Mouse (Mus musculus) liver, adult 2 months (tissue): Measurements from ENCODE around the gene Usp53. TPM values are rescaled to one million over a fixed set of nuclear protein-coding genes. Genes with fewer than 3 reads are reported as not detected.

Experiments
- DNase-seq: peaks from one replicate; pipeline ENCODE4 v3.0.0-alpha.2; 2011; ENCODE audit warnings: low read depth, low spot score; ENCODE audit errors: extremely low read depth
- H3K27ac ChIP-seq: fragments of 200-500 bp; replicated peaks from 2 replicates; pipeline ENCODE4 v1.5.1; 2012; ENCODE audit warnings: low read depth, mild to moderate bottlenecking, control low read depth, inconsistent platforms, low read length; ENCODE audit not compliant: insufficient read depth
- H3K27me3 ChIP-seq: fragments of 200-500 bp; 2 replicates; pipeline ENCODE4 v1.6.1; 2012; ENCODE audit warnings: mild to moderate bottlenecking, moderate library complexity, low read length, inconsistent platforms; ENCODE audit not compliant: control insufficient read depth, insufficient read depth
- H3K36me3 ChIP-seq: fragments of 200-500 bp; 2 replicates; pipeline ENCODE4 v1.6.1; 2012; ENCODE audit warnings: low read length, inconsistent platforms; ENCODE audit not compliant: control insufficient read depth, insufficient read depth
- H3K4me1 ChIP-seq: fragments of 200-500 bp; 2 replicates; pipeline ENCODE4 v1.6.1; 2011; ENCODE audit warnings: low read length; ENCODE audit not compliant: control insufficient read depth, insufficient read depth
- H3K4me3 ChIP-seq: fragments of 200-500 bp; 2 replicates; pipeline ENCODE4 v1.5.1; 2011; ENCODE audit warnings: low read depth, mild to moderate bottlenecking, control low read depth, low read length, moderate library complexity; ENCODE audit not compliant: insufficient read depth
- H3K79me2 ChIP-seq: fragments of 200-500 bp; 2 replicates; pipeline ENCODE4 v1.6.1; 2012; ENCODE audit warnings: inconsistent platforms, mild to moderate bottlenecking, low read length, moderate library complexity; ENCODE audit not compliant: control insufficient read depth, insufficient read depth
- H3K9ac ChIP-seq: fragments of 200-500 bp; 2 replicates; pipeline ENCODE4 v1.6.1; 2012; ENCODE audit warnings: low read depth, mild to moderate bottlenecking, control low read depth, inconsistent platforms, low read length
- CTCF ChIP-seq: fragments of 200-500 bp; IDR thresholded peaks from 2 replicates; pipeline ENCODE4 v1.5.1; 2011; ENCODE audit warnings: low read depth, low read length, control low read depth
- POLR2A ChIP-seq: fragments of 200-500 bp; IDR thresholded peaks from 2 replicates; pipeline ENCODE4 v1.6.1; 2011; ENCODE audit warnings: low read length, control low read depth; ENCODE audit not compliant: insufficient read depth; ENCODE audit errors: extremely low read depth
- WGBS: fragments of 180-500 bp; shearing (Covaris S2); methylation state at CpG from one replicate; pipeline ENCODE4 v1.1.7; 2018; 5-methylcytosine and 5-hydroxymethylcytosine counted together
- polyA plus RNA-seq: library from polyadenylated mRNA; depleted of rRNA; stranded (reverse); fragments of >200 nt; gene quantifications from 2 replicates; pipeline ENCODE4 v1.2.3, GENCODE M21; 2012; rRNA removed
- total RNA-seq: library from RNA; depleted of rRNA; stranded (reverse); fragments of >200 nt; gene quantifications from 2 replicates; pipeline ENCODE4 v1.2.3, GENCODE M21; 2014; rRNA removed

The Usp53 gene
- total RNA-seq (6.7 and 8.6 TPM in 2 replicates), polyA plus RNA-seq (2.0 and 2.7 TPM in 2 replicates)

- no peaks in the 10 kb centered on the region for H3K27me3 ChIP-seq
- TF ChIP-seq CTCF: no peak
- peak; percentile 80 for TF ChIP-seq POLR2A
- H3K4me1 ChIP-seq: no peaks in the 10 kb centered on the region; the same call in 1 of the 2 replicates
- peak within 1 kb of the TSS; percentile 88 for H3K9ac ChIP-seq
- peak within 1 kb of the TSS; percentile 87 for H3K27ac ChIP-seq
- H3K4me3 ChIP-seq: peak within 1 kb of the TSS; percentile 84
- under 1% methylated on average over 94 of the region's 94 CpGs for WGBS
- DNase-seq: peak; percentile 84
- H3K79me2 ChIP-seq: peaks cover 8% of the 10 kb centered on the region; the same call in 1 of the 2 replicates
- no peaks in the 10 kb centered on the region for H3K36me3 ChIP-seq
Measured at GRCm38 (mm10) chr3:122984249-122985182, at the start of gene Usp53. Gene Usp53 (minus strand): TSS chr3:122984510.

- Histone ChIP-seq H3K36me3 (no peaks in the 10 kb centered on the region), H3K79me2 (no peaks in the 10 kb centered on the region), H3K9ac (no peak overlapping the region), H3K27me3 (no peaks in the 10 kb centered on the region), H3K4me1 (no peaks in the 10 kb centered on the region), H3K27ac (no peak overlapping the region), H3K4me3 (no peak overlapping the region)
- DNase-seq: no peak
- 81% methylated on average over 8 of the region's 8 CpGs for WGBS
- TF ChIP-seq CTCF (no peak), POLR2A (no peak)
Measured at GRCm38 (mm10) chr3:123033804-123034203, 49.5 kb upstream of the Usp53 start.

- H3K79me2 ChIP-seq: no peaks in the 10 kb centered on the region
- H3K4me3 ChIP-seq: no peak overlapping the region
- H3K36me3 ChIP-seq: no peaks in the 10 kb centered on the region
- no peak for TF ChIP-seq POLR2A
- no peak for TF ChIP-seq CTCF
- H3K27ac ChIP-seq: no peak overlapping the region
- no peak for DNase-seq
- H3K4me1 ChIP-seq: no peaks in the 10 kb centered on the region
- H3K9ac ChIP-seq: no peak overlapping the region
- 91% methylated on average over 3 of the region's 3 CpGs for WGBS
- H3K27me3 ChIP-seq: no peaks in the 10 kb centered on the region
Measured at GRCm38 (mm10) chr3:123025634-123026033, 41.3 kb upstream of the Usp53 start.

GRCm38 (mm10) chr3:123024496-123025234, 40.4 kb upstream of the Usp53 start:
- TF ChIP-seq CTCF (no peak), POLR2A (no peak)
- WGBS: 87% methylated on average over 9 of the region's 9 CpGs

GRCm38 (mm10) chr3:123018792-123019191, 34.5 kb upstream of the Usp53 start:
- Histone ChIP-seq H3K4me1 (no peaks in the 10 kb centered on the region), H3K36me3 (no peaks in the 10 kb centered on the region), H3K79me2 (no peaks in the 10 kb centered on the region), H3K4me3 (no peak overlapping the region), H3K9ac (no peak overlapping the region), H3K27ac (no peak overlapping the region), H3K27me3 (no peaks in the 10 kb centered on the region)
- no peak for TF ChIP-seq CTCF
- no peak for TF ChIP-seq POLR2A
- WGBS: 88% methylated on average over 2 of the region's 2 CpGs
- no peak for DNase-seq

More at GRCm38 (mm10) chr3:123024496-123025234, 40.4 kb upstream of the Usp53 start:
- DNase-seq: no peak
- Histone ChIP-seq H3K4me3 (no peak overlapping the region), H3K79me2 (no peaks in the 10 kb centered on the region), H3K27me3 (no peaks in the 10 kb centered on the region), H3K9ac (no peak overlapping the region), H3K27ac (no peak overlapping the region), H3K4me1 (no peaks in the 10 kb centered on the region), H3K36me3 (no peaks in the 10 kb centered on the region)

GRCm38 (mm10) chr3:123013476-123013875, 29.2 kb upstream of the Usp53 start:
- H3K27me3 ChIP-seq: no peaks in the 10 kb centered on the region
- TF ChIP-seq POLR2A (no peak), CTCF (no peak)
- no peak for DNase-seq
- WGBS: 94% methylated on average over 14 of the region's 14 CpGs
- H3K27ac ChIP-seq: no peak overlapping the region
- no peak overlapping the region for H3K9ac ChIP-seq
- H3K79me2 ChIP-seq: no peaks in the 10 kb centered on the region
- no peaks in the 10 kb centered on the region for H3K36me3 ChIP-seq
- no peak overlapping the region for H3K4me3 ChIP-seq
- H3K4me1 ChIP-seq: no peaks in the 10 kb centered on the region
